Mouse (Mus musculus): ENCODE results near the gene Ttc17.

The Ttc17 gene

DNA sequence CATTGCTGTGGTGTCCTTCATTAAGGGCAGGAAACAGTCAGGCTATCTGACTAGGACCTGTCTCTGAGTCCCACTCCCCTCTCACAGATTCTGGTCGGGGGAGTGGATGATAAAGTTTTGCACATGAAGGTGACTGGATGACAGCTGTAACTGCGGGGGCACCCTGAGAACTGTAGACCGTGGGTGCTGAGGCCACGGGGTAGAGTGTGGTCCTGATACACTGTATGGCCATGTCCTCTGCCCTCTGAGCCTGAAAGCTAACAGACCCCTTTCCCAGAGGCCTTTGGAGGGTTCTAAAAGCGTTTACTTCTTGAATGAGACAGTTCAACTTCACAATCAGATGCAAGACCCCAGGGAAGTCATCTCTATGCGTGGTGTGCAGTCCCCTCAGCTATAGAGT is 116.8 kb downstream of the Ttc17 start:
- DNase-seq = no peak

GRCm38 (mm10) chr2:94289169-94289568 is 117.3 kb downstream of the Ttc17 start:
- DNase-seq = peak; percentile 64 to 85

- no peak for DNase-seq
Measured at GRCm38 (mm10) chr2:94288086-94288485, 118.4 kb downstream of the Ttc17 start.

GRCm38 (mm10) chr2:94287435-94287834 is 119.1 kb downstream of the Ttc17 start:
- no peak for DNase-seq

- DNase-seq = peak; percentile 57 to 58
Measured at GRCm38 (mm10) chr2:94283526-94283925, 123.0 kb downstream of the Ttc17 start.

GRCm38 (mm10) chr2:94279596-94279995 is 126.9 kb downstream of the Ttc17 start:
- DNase-seq = no peak

GRCm38 (mm10) chr2:94276103-94276502 is 130.4 kb downstream of the Ttc17 start:
- no peak for DNase-seq

- DNase-seq = no peak
Measured at GRCm38 (mm10) chr2:94275658-94276057, 130.8 kb downstream of the Ttc17 start.

DNA sequence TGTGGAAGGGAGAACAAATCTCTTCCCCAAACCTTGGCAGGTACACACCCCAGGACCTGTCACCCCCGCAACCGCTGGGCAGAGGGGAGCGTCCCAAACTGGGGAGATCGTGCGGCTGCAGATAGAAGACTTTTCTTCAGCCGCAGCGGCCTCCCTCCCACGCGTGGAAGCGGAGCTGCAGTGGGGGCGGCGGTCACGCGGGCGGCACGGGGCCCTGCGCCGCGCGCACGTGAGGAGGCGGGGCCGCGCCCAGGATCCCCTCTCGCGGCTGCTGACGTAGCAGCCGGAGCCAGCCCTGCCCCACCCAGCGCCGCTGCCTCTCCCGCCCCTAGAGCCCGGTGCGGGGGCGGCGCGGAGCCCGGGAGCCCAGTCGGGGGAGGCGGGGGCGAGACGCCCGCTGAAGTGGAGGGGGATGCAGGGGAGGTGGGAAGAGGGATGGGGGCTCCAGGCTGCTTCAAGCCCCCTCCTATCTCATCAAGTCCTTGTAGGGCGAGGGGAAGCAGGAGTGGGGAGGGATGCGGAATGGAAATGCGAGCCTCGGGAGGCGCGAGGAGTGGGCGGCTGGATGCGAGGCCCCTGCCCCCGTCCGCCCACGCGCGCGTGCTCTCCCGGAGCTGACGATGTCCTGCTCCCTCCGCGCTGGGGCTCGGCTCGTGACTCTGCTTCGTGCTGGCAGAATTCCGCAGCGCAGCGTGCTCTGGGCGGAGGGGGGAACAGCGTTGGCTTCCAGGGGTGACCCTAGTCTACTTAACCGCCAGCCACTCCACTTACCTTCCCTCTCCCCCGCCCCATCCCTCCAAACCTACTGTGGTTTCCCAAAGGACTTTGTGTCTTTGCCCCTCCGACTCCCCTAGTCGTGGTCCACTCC is 133.1 kb downstream of the Ttc17 start:
- DNase-seq = peak; percentile 69 to 89

DNA sequence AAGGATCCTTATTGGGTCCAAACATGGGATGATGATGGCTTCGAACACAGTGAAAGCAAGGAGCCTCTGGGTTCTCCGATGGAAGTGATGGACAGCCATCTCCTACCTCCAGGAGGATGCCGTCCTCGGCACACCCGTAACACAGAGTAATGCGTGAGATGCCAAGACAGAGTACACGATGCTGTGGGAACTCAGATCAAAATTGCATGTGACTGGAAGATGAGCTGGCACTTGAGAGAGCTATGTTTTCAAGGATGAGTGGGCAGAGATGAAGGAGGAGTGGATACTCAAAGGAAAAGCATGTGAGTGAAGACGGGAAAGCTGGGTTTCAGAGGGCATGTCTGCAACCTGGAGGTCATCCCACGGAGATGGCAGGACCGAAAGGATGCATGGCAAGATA is 135.3 kb downstream of the Ttc17 start:
- no peak for DNase-seq

- DNase-seq = no peak
Measured at GRCm38 (mm10) chr2:94268835-94269234, 137.7 kb downstream of the Ttc17 start.

- no peak for DNase-seq
Measured at GRCm38 (mm10) chr2:94267213-94267850, 139.2 kb downstream of the Ttc17 start.

DNA sequence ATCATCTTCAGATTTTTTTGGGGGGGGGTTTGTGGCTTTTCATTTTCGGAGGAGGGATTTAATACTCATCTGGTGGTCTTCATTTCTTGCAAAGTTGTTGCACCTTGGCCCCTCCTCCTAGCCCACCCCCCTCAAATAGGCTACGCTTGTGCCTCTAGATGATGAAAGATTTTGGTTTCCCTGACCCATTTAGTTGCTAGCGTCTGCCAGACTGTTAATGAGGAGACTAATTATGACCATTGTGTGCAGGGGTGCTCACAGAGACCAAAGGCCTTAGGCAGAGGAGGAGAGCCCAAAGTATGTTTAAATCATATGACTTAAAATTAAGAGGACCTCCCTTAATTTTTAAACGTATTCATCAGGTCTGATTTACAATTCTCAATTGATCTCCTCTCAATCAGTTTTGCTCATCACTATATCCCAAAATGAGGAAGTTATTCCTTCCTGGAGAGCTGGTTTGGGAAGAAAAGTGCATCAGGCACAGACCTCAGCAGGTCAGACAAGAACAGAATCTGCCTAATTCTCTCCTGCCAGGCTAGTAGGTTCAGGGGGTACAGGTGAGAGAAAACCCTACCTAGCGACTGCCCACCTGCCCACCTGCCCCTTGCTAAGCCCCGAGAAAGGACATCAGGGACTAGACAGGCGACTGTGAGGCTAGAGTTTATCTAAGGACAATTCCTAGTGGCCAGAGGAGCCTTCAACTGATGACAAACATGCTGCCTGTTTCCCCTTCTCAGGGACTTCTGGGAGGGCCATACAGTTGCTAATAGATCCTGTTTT is 139.9 kb downstream of the Ttc17 start:
- no peak for DNase-seq

- peak; percentile 52 to 78 for DNase-seq
Measured at GRCm38 (mm10) chr2:94265221-94266191, 141.0 kb downstream of the Ttc17 start.

DNA sequence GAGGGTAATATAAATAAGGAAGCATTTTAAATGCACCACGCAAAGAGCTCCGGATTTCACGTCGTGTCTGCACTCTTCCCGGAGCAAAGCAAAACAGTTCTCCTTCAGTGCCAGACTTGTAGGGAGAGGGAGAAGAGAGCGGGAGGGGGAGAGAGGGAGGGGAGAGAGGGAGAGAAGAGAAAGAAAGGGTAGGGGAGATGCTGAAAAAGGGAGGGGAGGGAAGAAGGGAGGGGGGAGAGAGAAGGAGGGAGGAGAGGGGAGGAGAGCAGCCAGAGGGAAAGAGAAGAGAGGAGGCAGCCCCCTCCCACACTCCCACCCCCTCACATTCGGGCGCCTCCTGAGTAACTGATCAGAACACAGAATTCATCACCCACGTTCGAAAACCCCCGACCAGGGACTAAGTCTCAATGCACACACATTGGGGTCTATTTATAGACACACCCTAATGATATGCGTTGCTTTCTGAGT is 141.8 kb downstream of the Ttc17 start:
- DNase-seq = no peak

DNA sequence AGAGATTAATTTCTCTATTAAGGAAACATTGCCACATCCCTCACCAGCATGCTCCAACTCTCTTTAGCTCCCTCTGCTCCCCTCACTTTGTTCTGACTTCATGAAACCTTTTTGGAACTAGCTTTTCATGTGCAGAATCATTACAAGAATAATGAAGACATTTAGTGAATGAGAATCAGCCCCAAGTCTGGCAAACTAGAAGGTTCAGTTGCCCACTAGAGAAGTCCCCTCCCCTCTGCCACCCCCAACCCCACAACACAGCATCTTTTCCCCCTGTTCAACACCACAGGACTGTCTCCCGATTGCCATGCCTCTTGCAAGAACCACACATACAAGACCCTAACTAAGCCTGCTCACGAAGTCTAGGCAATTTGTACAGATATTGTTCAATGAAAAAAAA is 142.5 kb downstream of the Ttc17 start:
- DNase-seq = no peak

GRCm38 (mm10) chr2:94263530-94263937 is 143.0 kb downstream of the Ttc17 start:
- peak; percentile 12 to 54 for DNase-seq

- DNase-seq = no peak
Measured at GRCm38 (mm10) chr2:94262917-94263529, 143.5 kb downstream of the Ttc17 start.

DNA sequence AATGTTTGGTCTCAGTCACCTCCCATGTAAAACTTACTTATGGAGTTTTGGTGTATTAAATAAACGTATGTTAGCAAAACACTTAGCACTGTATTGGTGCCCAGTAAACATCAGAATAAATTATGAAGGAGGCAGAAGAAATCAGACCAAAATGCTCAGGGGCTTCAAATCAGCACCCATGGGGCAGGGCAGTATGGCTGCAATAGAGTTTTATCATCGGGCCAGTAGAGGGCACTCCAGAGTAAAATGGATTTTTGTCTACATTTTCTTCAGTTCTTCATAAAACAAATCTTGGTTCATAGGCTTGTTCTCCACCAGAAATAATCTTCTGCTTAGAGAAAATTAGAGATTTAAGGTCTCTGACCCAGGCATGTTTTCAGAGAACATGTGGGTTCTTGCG is 152.4 kb downstream of the Ttc17 start:
- DNase-seq = peak in 1 of 2 experiments; percentile 35

Data from kidney, postnatal 25 days (tissue).